Mouse (Mus musculus): ENCODE data around the gene Gapvd1. TPM values are rescaled to one million over a fixed set of nuclear protein-coding genes. Genes with fewer than 3 reads are reported as not detected.
A peak's percentile ranks its signal among the peaks of the same experiment; 100 is the strongest.

Gapvd1 gene
- total RNA-seq, 1 experiment: 47.0 TPM

GRCm38 (mm10) chr2:34753811-34754550, 1.1 kb downstream of the Gapvd1 start:
- TF ChIP-seq MAFK (IDR thresholded peaks at IDR 0.05; ENCODE audit: insufficient read depth, low read depth, low read length) (no peak), HCFC1 (IDR thresholded peaks at IDR 0.05; ENCODE audit: borderline replicate concordance, insufficient read depth, low read length) (peak; percentile 76; the same call in 1 of the 2 replicates)
- Histone ChIP-seq H3K9ac (ENCODE audit: insufficient read depth, low read depth, low read length, poor library complexity, severe bottlenecking) (peak overlapping the region; percentile 86), H3K4me1 (ENCODE audit: control insufficient read depth in 2 of 2, insufficient read depth in 2 of 2, low read length in 2 of 2, poor library complexity in 1 of 2) (0 out of 4 replicates have a peak, but pooled peaks cover 0 to 2% of the 10 kb centered on the region in 2 experiments), H3K4me3 (ENCODE audit: insufficient read depth in 1 of 2, low read depth in 1 of 2, low read length in 2 of 2, poor library complexity in 1 of 2, severe bottlenecking in 1 of 2) (peak overlapping the region; percentile 84 to 94), H3K9me3 (ENCODE audit: control insufficient read depth, insufficient read depth, low read depth, low read length) (no peaks in the 10 kb centered on the region), H3K36me3 (ENCODE audit: control insufficient read depth, insufficient read depth, low read length, poor library complexity, severe bottlenecking) (no peaks in the 10 kb centered on the region), H3K27ac (ENCODE audit: insufficient read depth, low read depth, low read length, poor library complexity, severe bottlenecking) (peak overlapping the region; percentile 50)
- in situ Hi-C loops (cut with MboI; ENCODE audit: low sequenced_read_pairs in 2 of 2, unreplicated experiment in 2 of 2): no loop called here
- DNase-seq (ENCODE audit: low read depth, low spot score): peak; percentile 54

GRCm38 (mm10) chr2:34750245-34750644, 4.8 kb downstream of the Gapvd1 start:
- Histone ChIP-seq H3K4me3 (ENCODE audit: insufficient read depth in 1 of 2, low read depth in 1 of 2, low read length in 2 of 2, poor library complexity in 1 of 2, severe bottlenecking in 1 of 2) (no peak overlapping the region), H3K9me3 (ENCODE audit: control insufficient read depth, insufficient read depth, low read depth, low read length) (no peaks in the 10 kb centered on the region)
- in situ Hi-C loops (cut with MboI; ENCODE audit: low sequenced_read_pairs in 2 of 2, unreplicated experiment in 2 of 2): no loop called here

GRCm38 (mm10) chr2:34748479-34748878, 6.6 kb downstream of the Gapvd1 start:
- H3K36me3 ChIP-seq (ENCODE audit: control insufficient read depth, insufficient read depth, low read length, poor library complexity, severe bottlenecking): peaks cover 2% of the 10 kb centered on the region; the same call in 1 of the 2 replicates
- in situ Hi-C loops (cut with MboI; ENCODE audit: low sequenced_read_pairs in 2 of 2, unreplicated experiment in 2 of 2): no loop called here

More at GRCm38 (mm10) chr2:34750245-34750644, 4.8 kb downstream of the Gapvd1 start:
- H3K4me1 ChIP-seq (ENCODE audit: control insufficient read depth in 2 of 2, insufficient read depth in 2 of 2, low read length in 2 of 2, poor library complexity in 1 of 2): 0 out of 4 replicates have a peak, but pooled peaks cover 0 to 2% of the 10 kb centered on the region in 2 experiments
- H3K9ac ChIP-seq (ENCODE audit: insufficient read depth, low read depth, low read length, poor library complexity, severe bottlenecking): no peak overlapping the region
- no peaks in the 10 kb centered on the region for H3K36me3 ChIP-seq (ENCODE audit: control insufficient read depth, insufficient read depth, low read length, poor library complexity, severe bottlenecking)
- no peak overlapping the region for H3K27ac ChIP-seq (ENCODE audit: insufficient read depth, low read depth, low read length, poor library complexity, severe bottlenecking)
- TF ChIP-seq MAFK (IDR thresholded peaks at IDR 0.05; ENCODE audit: insufficient read depth, low read depth, low read length): no peak
- no peak for TF ChIP-seq CHD2 (IDR thresholded peaks at IDR 0.05; ENCODE audit: low read depth, low read length)
- TF ChIP-seq ZNF384 (IDR thresholded peaks at IDR 0.05; ENCODE audit: low read depth, low read length): no peak
- TF ChIP-seq ZC3H11A (IDR thresholded peaks at IDR 0.05; ENCODE audit: borderline replicate concordance, low read depth, low read length): no peak
- TF ChIP-seq HCFC1 (IDR thresholded peaks at IDR 0.05; ENCODE audit: borderline replicate concordance, insufficient read depth, low read length): no peak
- no peak for DNase-seq (ENCODE audit: low read depth, low spot score)

GRCm38 (mm10) chr2:34745673-34746072, 9.4 kb downstream of the Gapvd1 start:
- no peak for DNase-seq (ENCODE audit: low read depth, low spot score)
- TF ChIP-seq CHD2 (IDR thresholded peaks at IDR 0.05; ENCODE audit: low read depth, low read length) (no peak), HCFC1 (IDR thresholded peaks at IDR 0.05; ENCODE audit: borderline replicate concordance, insufficient read depth, low read length) (no peak), MAFK (IDR thresholded peaks at IDR 0.05; ENCODE audit: insufficient read depth, low read depth, low read length) (no peak), ZC3H11A (IDR thresholded peaks at IDR 0.05; ENCODE audit: borderline replicate concordance, low read depth, low read length) (no peak), ZNF384 (IDR thresholded peaks at IDR 0.05; ENCODE audit: low read depth, low read length) (no peak)
- H3K4me1 ChIP-seq (ENCODE audit: control insufficient read depth in 2 of 2, insufficient read depth in 2 of 2, low read length in 2 of 2, poor library complexity in 1 of 2): no peaks in the 10 kb centered on the region
- in situ Hi-C loops (cut with MboI; ENCODE audit: low sequenced_read_pairs in 2 of 2, unreplicated experiment in 2 of 2): no loop called here
- peaks cover 2% of the 10 kb centered on the region; the same call in 1 of the 2 replicates for H3K36me3 ChIP-seq (ENCODE audit: control insufficient read depth, insufficient read depth, low read length, poor library complexity, severe bottlenecking)
- no peak overlapping the region for H3K9ac ChIP-seq (ENCODE audit: insufficient read depth, low read depth, low read length, poor library complexity, severe bottlenecking)
- H3K9me3 ChIP-seq (ENCODE audit: control insufficient read depth, insufficient read depth, low read depth, low read length): no peaks in the 10 kb centered on the region
- no peak overlapping the region for H3K4me3 ChIP-seq (ENCODE audit: insufficient read depth in 1 of 2, low read depth in 1 of 2, low read length in 2 of 2, poor library complexity in 1 of 2, severe bottlenecking in 1 of 2)
- H3K27ac ChIP-seq (ENCODE audit: insufficient read depth, low read depth, low read length, poor library complexity, severe bottlenecking): no peak overlapping the region

More at GRCm38 (mm10) chr2:34748479-34748878, 6.6 kb downstream of the Gapvd1 start:
- TF ChIP-seq ZC3H11A (IDR thresholded peaks at IDR 0.05; ENCODE audit: borderline replicate concordance, low read depth, low read length) (no peak), ZNF384 (IDR thresholded peaks at IDR 0.05; ENCODE audit: low read depth, low read length) (no peak)
- Histone ChIP-seq H3K27ac (ENCODE audit: insufficient read depth, low read depth, low read length, poor library complexity, severe bottlenecking) (no peak overlapping the region), H3K9me3 (ENCODE audit: control insufficient read depth, insufficient read depth, low read depth, low read length) (no peaks in the 10 kb centered on the region), H3K4me1 (ENCODE audit: control insufficient read depth in 2 of 2, insufficient read depth in 2 of 2, low read length in 2 of 2, poor library complexity in 1 of 2) (0 out of 4 replicates have a peak, but pooled peaks cover 0 to 2% of the 10 kb centered on the region in 2 experiments), H3K4me3 (ENCODE audit: insufficient read depth in 1 of 2, low read depth in 1 of 2, low read length in 2 of 2, poor library complexity in 1 of 2, severe bottlenecking in 1 of 2) (no peak overlapping the region), H3K9ac (ENCODE audit: insufficient read depth, low read depth, low read length, poor library complexity, severe bottlenecking) (no peak overlapping the region)
- no peak for DNase-seq (ENCODE audit: low read depth, low spot score)

All from ES-E14 (cell line).